Mouse (Mus musculus) lung, postnatal 0 days (tissue): ENCODE measurements at regions not wholly inside any gene's neighbourhood (a gene's known extent, or its start where the extent isn't known, plus 50 kb on each side); places are given as distances from the start of the nearest gene placed in this dataset.

Experiments used
- CTCF ChIP-seq: IDR thresholded peaks from 2 replicates; pipeline ENCODE4 v1.5.1; 2016; ENCODE audit warnings: antibody characterized with exemption, mild to moderate bottlenecking
- EP300 ChIP-seq: IDR thresholded peaks from 2 replicates; pipeline ENCODE4 v1.6.1; 2016; ENCODE audit warnings: antibody characterized with exemption, mild to moderate bottlenecking, control low read depth

DNA sequence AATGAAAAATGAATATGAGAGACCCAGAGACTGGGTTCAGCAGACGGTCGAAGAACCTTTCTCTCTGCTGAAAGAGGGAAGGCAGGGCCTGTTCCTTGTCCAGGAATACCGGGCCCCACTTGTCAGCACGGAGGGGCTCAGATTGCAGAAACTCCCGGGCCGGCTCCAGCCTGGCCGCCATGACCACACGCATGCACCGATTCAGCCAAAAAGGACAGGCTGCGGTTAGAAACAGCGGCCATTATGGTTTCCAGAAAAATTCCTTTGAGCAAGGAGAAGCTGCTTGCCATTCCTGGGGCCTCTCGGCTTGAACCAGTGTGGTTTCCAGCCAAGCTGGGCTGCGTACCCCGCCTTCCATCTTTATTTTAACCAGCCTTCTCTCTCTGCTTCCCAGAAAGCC lies 64.7 kb upstream of the Tnrc6c start:
- no peak for TF ChIP-seq CTCF
- no peak for TF ChIP-seq EP300
